Mouse (Mus musculus) G1E (cell line): ENCODE results near the gene Itsn1.

Experiments
- CTCF ChIP-seq: IDR thresholded peaks from 2 replicates; pipeline ENCODE4 v1.5.1; 2012; ENCODE audit warnings: low read depth, low read length, inconsistent platforms, mixed read lengths
- GATA1 ChIP-seq: IDR thresholded peaks from 2 replicates; pipeline ENCODE4 v1.6.1; 2012; ENCODE audit warnings: borderline replicate concordance, low read length, inconsistent platforms, mixed read lengths
- TAL1 ChIP-seq: conservative IDR thresholded peaks from 2 replicates; pipeline ENCODE4 v1.6.1; 2012; ENCODE audit warnings: low read depth, low read length, inconsistent platforms, mixed read lengths

DNA sequence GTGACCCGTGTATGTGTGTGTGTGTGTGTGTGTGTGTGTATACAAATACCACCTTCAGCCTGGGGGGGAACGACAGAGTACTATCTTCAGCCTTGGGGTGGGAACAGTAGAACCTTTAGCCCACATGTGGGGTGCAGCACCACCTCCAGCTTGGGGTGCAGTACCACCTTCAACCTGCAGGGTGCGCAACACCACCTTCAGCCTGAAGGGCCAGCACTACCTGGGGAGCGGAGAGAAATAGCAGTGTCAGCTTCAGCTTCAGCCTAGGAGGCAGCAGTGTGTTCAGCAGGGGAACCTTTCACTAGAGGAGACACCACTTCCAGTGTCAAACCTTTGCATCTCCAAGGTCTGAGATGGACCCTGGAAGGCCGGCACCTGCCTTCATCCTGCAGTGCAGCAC lies 155.1 kb downstream of the Itsn1 start:
- TF ChIP-seq CTCF (peak; percentile 99), TAL1 (no peak), GATA1 (no peak)
